Mouse (Mus musculus) bone marrow macrophage, adult 2 months (primary cell): Measurements from ENCODE around the gene Mau2.
"Not testable (repeated sequence)": the region's sequence is repeated elsewhere in the genome, so short reads cannot be mapped to it uniquely, and the experiment has no call there.

Source experiments
- CTCF ChIP-seq: IDR thresholded peaks from 2 replicates; pipeline ENCODE4 v1.5.1; 2012; ENCODE audit warnings: low read depth, mild to moderate bottlenecking, low read length, moderate library complexity
- POLR2A ChIP-seq: IDR thresholded peaks from 2 replicates; pipeline ENCODE4 v1.6.1; 2012; ENCODE audit warnings: mild to moderate bottlenecking, low read depth, low read length, borderline replicate concordance

DNA sequence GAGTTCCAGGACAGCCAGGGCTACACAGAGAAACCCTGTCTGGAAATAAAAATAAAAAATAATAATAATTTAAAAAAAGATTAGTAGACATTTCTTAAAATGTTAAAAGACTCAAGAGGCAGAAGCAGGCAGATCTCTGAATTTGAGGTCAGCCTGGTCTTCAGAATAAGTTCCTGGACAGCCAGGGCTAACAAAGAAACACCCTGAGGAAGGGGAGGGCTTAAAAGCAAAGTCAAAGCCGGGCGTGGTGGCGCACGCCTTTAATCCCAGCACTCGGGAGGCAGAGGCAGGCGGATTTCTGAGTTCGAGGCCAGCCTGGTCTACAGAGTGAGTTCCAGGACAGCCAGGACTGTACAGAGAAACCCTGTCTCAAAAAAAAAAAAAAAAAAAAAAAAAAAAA lies 53.6 kb downstream of the Mau2 start:
- not testable (repeated sequence) for TF ChIP-seq POLR2A, CTCF
